Mouse (Mus musculus): ENCODE results near the gene Clec14a.

DNA sequence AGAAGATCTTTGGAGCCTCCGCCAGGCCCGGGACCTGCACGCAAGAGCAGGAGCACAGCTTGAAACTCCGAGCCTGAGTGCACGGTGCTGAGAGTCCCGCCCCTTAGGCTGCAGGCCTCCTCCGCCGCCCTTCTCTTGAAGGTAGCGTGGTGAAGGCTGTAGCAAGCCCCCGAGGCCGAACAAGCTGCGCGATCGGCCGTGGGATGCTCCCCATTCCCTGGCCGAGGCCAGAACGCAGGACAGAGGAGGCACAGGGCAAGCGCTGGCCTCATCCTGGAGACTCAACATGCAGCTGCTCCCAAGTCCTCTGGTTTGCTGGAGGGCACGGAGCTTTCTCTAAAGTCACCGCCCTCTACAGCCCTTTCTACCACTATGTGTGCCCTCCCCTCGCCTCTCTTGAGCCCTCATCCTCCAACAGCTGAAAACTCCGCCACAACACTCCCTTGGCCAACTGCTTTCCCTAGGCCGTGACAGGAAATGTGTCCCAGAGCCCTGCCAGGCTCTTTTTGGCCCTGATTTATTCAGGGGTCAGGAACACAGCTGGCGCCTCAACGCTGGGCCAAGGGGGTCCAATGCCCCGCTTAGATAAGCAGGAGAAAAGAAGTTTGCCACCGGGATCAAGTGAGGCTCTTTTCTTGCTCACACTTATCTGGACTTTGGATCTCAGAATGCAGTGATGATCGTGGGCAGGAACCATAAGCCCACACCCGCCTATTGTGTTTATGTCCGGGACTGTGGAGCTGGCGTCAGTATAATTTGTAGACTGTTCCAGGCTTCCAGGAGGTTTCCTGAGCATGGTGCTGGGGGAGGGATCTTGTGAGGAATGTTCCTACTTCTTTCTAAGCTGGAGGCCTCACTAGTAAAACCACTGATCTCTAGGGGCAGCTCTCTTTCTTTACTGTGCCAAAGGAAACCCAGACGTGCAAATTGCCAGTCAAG lies at the start of gene Clec14a:
- TF ChIP-seq GATA1 (IDR thresholded peaks at IDR 0.05; ENCODE audit: borderline replicate concordance, low read length) (no peak), FLI1 (IDR thresholded peaks at IDR 0.05; ENCODE audit: low read length) (no peak)
